Mouse (Mus musculus) stomach, postnatal 0 days (tissue): ENCODE measurements around the gene Uox.

Experiments used
- CTCF ChIP-seq: IDR thresholded peaks from 2 replicates; pipeline ENCODE4 v1.5.1; 2016; ENCODE audit warnings: antibody characterized with exemption, low read depth, mild to moderate bottlenecking, moderate library complexity
- EP300 ChIP-seq: optimal IDR thresholded peaks from 2 replicates; pipeline ENCODE3; 2016; ENCODE audit warnings: antibody characterized with exemption

DNA sequence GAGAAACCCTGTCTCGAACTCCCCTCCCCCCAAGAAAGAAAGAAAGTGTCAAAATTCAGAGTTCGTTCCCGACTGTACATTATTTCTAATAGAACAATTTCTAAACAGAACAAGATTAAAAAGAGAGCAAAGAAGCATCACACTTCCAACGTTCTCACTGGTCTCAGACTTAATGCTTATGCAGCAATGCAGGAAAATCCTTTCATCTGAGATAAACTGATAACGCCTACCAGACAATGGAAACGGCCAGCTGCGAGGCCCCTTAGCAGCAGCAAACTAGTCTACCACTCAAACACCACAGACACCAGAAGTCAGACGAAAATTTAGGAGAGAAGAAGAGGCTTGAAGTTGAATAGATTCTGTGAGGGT is 48.6 kb upstream of the Uox start:
- TF ChIP-seq CTCF (no peak), EP300 (no peak)
